Mouse (Mus musculus) brain, embryonic 14.5 days (tissue): ENCODE results near the gene Olfr914. TPM values are rescaled to one million over a fixed set of nuclear protein-coding genes. Genes with fewer than 3 reads are reported as not detected.

Source experiments
- DNase-seq: peaks from one replicate; pipeline ENCODE4 v3.0.0-alpha.2; 2011; ENCODE audit warnings: low read depth
- CTCF ChIP-seq: fragments of 200-500 bp; IDR thresholded peaks from 2 replicates; pipeline ENCODE4 v1.5.1; 2012; ENCODE audit warnings: inconsistent platforms, mild to moderate bottlenecking, moderate library complexity, borderline replicate concordance; ENCODE audit not compliant: insufficient read depth, insufficient read length; ENCODE audit errors: extremely low read depth
- POLR2A ChIP-seq: fragments of 200-500 bp; IDR thresholded peaks from 2 replicates; pipeline ENCODE4 v1.6.1; 2012; ENCODE audit warnings: mild to moderate bottlenecking, inconsistent platforms, borderline replicate concordance; ENCODE audit not compliant: poor library complexity, insufficient read depth, insufficient read length, severe bottlenecking; ENCODE audit errors: extremely low read depth
- polyA plus RNA-seq: library from polyadenylated mRNA; depleted of rRNA; stranded (reverse); fragments of >200 nt; gene quantifications from 2 replicates; pipeline ENCODE4 v1.2.3, GENCODE M21; 2012; rRNA removed

The Olfr914 gene
- not detected in 2 replicates for polyA plus RNA-seq

DNA sequence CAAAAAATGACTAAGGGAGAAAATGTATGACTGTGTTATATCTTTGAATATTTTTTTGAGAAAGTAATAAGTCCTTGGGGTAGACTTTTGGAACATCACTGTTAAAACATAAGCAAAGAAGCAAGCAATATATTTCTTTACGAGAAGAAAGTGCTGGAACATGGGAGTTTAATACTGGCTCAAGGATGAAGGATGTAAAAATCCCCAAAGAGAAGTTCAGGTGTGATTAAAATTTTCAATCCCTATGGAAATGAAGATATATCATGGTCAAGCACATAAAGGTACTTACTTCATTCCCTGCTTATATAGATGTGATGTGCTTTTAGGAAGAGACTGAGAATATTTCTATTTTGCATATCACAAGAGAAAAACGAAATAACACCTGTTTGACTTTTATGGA is at the start of gene Olfr914:
Olfr914 (plus strand) TSS at position 301 of the 400 bp plus-strand sequence.
- no peak for DNase-seq
- no peak for TF ChIP-seq POLR2A
- TF ChIP-seq CTCF: no peak

- TF ChIP-seq CTCF (no peak), POLR2A (no peak)
- no peak for DNase-seq
Observed at GRCm38 (mm10) chr9:38579878-38580277, 25.0 kb upstream of the Olfr914 start, which contains the start of gene Olfr912. Olfr912 (plus strand) TSS chr9:38580178.

DNA sequence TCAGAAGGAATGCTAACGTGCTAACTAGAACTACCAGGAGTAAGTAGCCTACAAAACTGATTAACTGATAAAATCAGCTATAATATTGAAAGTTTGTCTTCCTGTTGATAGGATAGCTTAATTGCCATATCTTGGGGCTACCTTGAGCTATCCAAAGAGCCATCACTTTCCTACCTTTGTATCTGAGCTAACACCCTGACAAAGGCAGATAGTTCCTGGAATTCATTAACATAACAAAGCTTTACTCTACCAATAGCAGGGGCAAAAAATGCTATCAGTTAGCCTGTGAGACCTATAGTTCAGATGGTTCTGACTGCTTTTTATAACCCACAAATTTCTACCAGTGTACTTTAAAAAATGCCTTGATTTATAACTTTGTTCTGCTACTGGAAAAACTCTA is 13.8 kb upstream of the Olfr914 start:
- TF ChIP-seq CTCF: no peak
- no peak for TF ChIP-seq POLR2A
- no peak for DNase-seq

DNA sequence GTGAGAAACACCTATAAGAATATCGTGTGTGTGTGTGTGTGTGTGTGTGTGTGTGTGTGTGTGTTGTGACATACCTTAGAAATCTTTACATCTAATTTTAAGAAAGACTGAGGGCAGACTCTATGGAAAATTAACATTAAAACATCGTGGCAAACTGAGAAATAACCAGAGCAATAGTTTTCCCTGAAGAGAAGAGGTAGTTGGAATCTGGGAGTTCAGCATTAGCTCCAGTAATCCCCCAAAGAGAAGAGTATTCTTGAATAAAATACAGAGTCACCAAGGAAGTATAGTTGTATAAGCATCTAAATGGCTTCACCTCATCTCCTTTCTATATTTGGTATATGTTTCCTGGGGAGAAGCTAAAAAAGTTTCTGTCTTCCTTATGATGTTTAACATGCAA is 12.4 kb upstream of the Olfr914 start, which contains the start of gene Olfr913:
Olfr913 (plus strand) TSS at position 301 of the 400 bp plus-strand sequence.
- no peak for TF ChIP-seq POLR2A
- no peak for TF ChIP-seq CTCF

DNA sequence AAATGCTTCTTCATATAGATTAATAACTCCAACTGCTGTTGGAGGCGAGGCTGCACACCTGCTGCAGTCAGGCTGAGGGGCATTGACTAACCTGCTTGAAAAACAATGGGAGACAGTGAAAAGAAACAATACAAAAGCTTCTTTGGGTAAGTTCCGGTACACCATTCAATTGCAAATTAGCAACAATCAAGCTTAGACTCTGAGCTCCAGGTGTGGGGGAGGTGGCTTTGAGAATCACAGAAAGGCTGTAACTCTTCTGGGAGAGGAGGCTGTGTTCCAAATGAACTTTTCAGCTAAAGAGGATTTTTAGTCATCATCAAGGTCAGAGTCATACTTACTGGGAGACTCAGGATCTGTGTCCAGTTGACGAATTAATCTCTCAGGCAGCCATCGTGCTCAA is 27.5 kb downstream of the Olfr914 start:
- no peak for TF ChIP-seq POLR2A
- TF ChIP-seq CTCF: no peak
- no peak for DNase-seq

More for the DNA sequence above, 12.4 kb upstream of the Olfr914 start, which contains the start of gene Olfr913:
- DNase-seq: no peak

DNA sequence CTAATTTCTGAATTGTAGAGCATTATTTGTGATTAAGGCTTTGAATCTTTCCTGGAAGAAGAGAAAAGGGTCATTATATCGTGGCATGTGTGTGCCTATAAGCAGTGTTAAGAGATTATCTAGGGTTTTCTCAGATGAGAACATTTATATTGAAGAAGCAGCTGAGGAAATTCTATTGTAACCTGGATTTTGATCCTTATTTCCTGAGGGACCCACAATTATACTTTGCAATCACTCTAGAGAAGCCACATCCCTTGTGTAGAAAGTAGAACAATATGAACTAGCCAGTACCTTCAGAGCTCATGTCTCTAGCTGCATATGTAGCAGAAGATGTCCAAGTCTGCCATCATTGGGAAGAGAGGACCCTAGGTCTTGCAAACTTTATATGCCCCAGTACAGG is 54.9 kb downstream of the Olfr914 start, which contains the start of gene Olfr916:
Olfr916 (minus strand) TSS at position 101 of the 400 bp plus-strand sequence.
- TF ChIP-seq POLR2A: no peak
- no peak for TF ChIP-seq CTCF
- DNase-seq: no peak

Other genes starting within 250 kb of the Olfr914 start
- gene Olfr250, start 238.2 kb upstream of the Olfr914 start, polyA plus RNA-seq: not detected in 2 replicates
- not detected in 2 replicates for gene Olfr251, start 228.0 kb upstream of the Olfr914 start, polyA plus RNA-seq
- gene Olfr147, start 203.4 kb upstream of the Olfr914 start, polyA plus RNA-seq: not detected in 2 replicates
- gene Olfr901, start 175.6 kb upstream of the Olfr914 start, polyA plus RNA-seq: not detected in 2 replicates
- not detected in 2 replicates for gene Olfr902, start 157.4 kb upstream of the Olfr914 start, polyA plus RNA-seq
- gene Olfr904, start 142.0 kb upstream of the Olfr914 start, polyA plus RNA-seq: not detected in 2 replicates
- not detected in 2 replicates for gene Olfr905, start 134.0 kb upstream of the Olfr914 start, polyA plus RNA-seq
- not detected in 2 replicates for gene Olfr906, start 118.0 kb upstream of the Olfr914 start, polyA plus RNA-seq
- not detected in 2 replicates for gene Olfr907, start 109.3 kb upstream of the Olfr914 start, polyA plus RNA-seq
- gene Olfr911-ps1, start 83.5 kb upstream of the Olfr914 start, polyA plus RNA-seq: not detected in 2 replicates
- not detected in 2 replicates for gene Olfr910, start 67.3 kb upstream of the Olfr914 start, polyA plus RNA-seq
- 0.01 TPM in 1 of 2 replicates, not detected in the other for gene Olfr912, start 24.9 kb upstream of the Olfr914 start, polyA plus RNA-seq
- gene Olfr913, start 12.3 kb upstream of the Olfr914 start, polyA plus RNA-seq: not detected in 2 replicates
- not detected in 2 replicates for gene Olfr916, start 54.8 kb downstream of the Olfr914 start, polyA plus RNA-seq
- gene Olfr917, start 60.7 kb downstream of the Olfr914 start, polyA plus RNA-seq: not detected in 2 replicates
- not detected in 2 replicates for gene Olfr918, start 69.5 kb downstream of the Olfr914 start, polyA plus RNA-seq
- not detected in 2 replicates for gene Olfr919, start 98.6 kb downstream of the Olfr914 start, polyA plus RNA-seq
- 5.2 and 6.5 TPM in 2 replicates for gene Vwa5a, start 113.2 kb downstream of the Olfr914 start, polyA plus RNA-seq
- gene Olfr920, start 147.2 kb downstream of the Olfr914 start, polyA plus RNA-seq: 0.04 and 0.06 TPM in 2 replicates
- not detected in 2 replicates for gene Olfr921, start 168.0 kb downstream of the Olfr914 start, polyA plus RNA-seq
- gene Olfr922, start 209.5 kb downstream of the Olfr914 start, polyA plus RNA-seq: not detected in 2 replicates
- gene Olfr923, start 221.4 kb downstream of the Olfr914 start, polyA plus RNA-seq: not detected in 2 replicates
- gene Olfr924, start 239.3 kb downstream of the Olfr914 start, polyA plus RNA-seq: not detected in 2 replicates
- gene Olfr26, start 250.0 kb downstream of the Olfr914 start, polyA plus RNA-seq: not detected in 2 replicates